Mouse (Mus musculus): ENCODE measurements around the gene Nceh1. TPM values are rescaled to one million over a fixed set of nuclear protein-coding genes. Genes with fewer than 3 reads are reported as not detected.

Nceh1 gene
- polyA plus RNA-seq, 1 experiment from 2014 or later, result 7.0 TPM

DNA sequence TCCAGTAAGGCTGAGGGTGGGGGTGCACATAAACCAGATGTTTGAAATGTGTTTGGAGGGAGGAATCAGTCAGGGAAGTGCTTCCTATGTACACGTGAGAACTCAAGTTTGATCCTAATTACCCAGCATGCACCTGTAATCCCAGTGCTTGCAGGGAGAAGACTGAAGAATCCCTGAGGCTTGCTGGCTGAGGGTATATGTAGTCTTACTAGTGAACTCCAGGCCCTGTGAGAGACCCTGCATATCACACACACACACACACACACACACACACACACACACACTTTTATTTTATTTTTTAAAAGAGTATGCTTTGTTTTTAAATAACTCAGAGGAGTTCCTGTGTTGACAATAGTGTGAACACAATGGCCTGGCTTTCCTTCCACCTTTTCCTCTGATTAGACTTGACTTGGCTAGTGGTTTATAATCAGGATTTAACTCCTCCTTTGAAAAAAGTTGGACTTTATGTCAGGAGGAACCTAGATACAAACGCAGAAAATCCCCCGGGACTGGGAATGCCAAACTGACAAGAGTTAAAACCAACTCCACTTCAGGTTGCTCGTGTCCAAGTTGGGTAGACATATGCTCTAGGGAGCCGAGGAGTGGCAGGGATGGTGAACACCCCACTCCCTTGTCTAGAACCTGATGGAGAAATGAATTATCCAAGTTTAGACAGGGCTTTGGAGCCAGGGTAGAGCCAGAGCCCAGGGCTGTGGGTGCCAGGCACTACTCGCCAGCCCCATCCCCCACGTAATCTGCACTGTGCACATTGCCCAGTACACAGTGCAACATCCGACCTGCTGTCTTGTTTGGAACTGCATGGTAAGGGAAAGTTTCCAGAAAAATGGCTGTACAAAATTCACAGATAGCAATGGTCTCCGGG, 138.1 kb downstream of the Nceh1 start:
- H3K27ac ChIP-seq (replicated peaks), result no peak overlapping the region
- ATAC-seq (ENCODE audit: low read depth), result no peak
- H3K9me3 ChIP-seq, result no peaks in the 10 kb centered on the region
- 0 out of 2 replicates have a peak, but pooled peaks cover 5% of the 10 kb centered on the region for H3K4me1 ChIP-seq (replicated peaks)
- H3K36me3 ChIP-seq, result no peaks in the 10 kb centered on the region
- no peaks in the 10 kb centered on the region for H3K27me3 ChIP-seq
- no peak overlapping the region for H3K9ac ChIP-seq
- H3K4me2 ChIP-seq, result no peak overlapping the region
- no peak overlapping the region for H3K4me3 ChIP-seq
- WGBS, result 82% methylated on average over 9 of the region's 9 CpGs

GRCm38 (mm10) chr3:27322591-27322990, 139.8 kb downstream of the Nceh1 start:
- no peaks in the 10 kb centered on the region for H3K4me1 ChIP-seq (replicated peaks)
- H3K9me3 ChIP-seq, result no peaks in the 10 kb centered on the region
- H3K4me2 ChIP-seq, result no peak overlapping the region
- H3K27ac ChIP-seq (replicated peaks), result no peak overlapping the region
- WGBS, result 86% methylated on average over 9 of the region's 9 CpGs
- H3K36me3 ChIP-seq, result no peaks in the 10 kb centered on the region
- H3K4me3 ChIP-seq, result no peak overlapping the region
- no peaks in the 10 kb centered on the region for H3K27me3 ChIP-seq
- no peak for ATAC-seq (ENCODE audit: low read depth)
- no peak overlapping the region for H3K9ac ChIP-seq

DNA sequence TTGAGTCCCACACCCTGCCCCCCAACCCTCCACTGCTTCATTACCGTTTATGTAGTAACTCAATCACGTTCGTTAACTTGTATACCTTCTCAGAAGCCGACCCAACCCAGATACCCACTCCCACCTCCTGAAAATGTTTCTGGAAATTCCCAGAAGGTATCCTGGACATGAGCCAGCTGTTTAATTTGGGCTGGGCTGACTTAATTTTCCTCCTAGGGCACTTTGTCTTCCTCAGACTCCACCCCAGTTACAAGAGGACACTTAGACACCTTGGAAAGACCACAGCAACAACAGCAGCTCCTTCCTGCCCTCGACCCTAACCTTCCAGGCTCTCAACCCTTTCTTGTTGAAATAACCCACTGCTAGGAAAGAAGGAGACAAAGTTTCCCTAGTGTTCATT, 140.8 kb downstream of the Nceh1 start:
- H3K9me3 ChIP-seq, result no peaks in the 10 kb centered on the region
- WGBS, result 85% methylated on average over 5 of the region's 5 CpGs
- no peak overlapping the region for H3K27ac ChIP-seq (replicated peaks)
- no peak for ATAC-seq (ENCODE audit: low read depth)
- no peak overlapping the region for H3K4me2 ChIP-seq
- H3K4me1 ChIP-seq (replicated peaks), result no peaks in the 10 kb centered on the region
- no peaks in the 10 kb centered on the region for H3K36me3 ChIP-seq
- H3K27me3 ChIP-seq, result no peaks in the 10 kb centered on the region
- H3K4me3 ChIP-seq, result no peak overlapping the region
- no peak overlapping the region for H3K9ac ChIP-seq

DNA sequence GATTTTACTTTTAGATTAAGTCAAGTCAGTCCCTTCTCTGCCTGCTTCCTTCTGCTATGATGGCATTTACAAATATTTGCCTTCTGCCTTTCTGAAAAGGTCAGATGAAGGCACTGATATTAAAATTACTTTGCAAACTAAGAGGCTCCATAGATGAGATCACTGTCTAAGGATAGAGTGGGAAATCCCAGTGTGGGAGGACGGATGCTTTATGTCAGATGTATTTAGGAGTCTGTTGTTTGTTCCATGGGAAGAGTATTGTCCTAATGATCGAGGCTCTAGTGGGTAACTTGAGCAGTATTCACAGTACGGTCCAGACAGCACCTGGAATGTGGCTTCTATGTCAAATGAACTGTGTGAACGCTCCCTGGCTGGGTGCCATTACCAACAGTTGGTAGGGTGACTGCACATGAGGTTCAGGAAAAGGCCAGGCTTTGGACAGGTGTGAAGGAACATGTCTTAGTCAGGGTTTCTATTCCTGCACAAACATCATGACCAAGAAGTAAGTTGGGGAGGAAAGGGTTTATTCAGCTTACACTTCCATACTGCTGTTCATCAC, 143.9 kb downstream of the Nceh1 start:
- H3K27ac ChIP-seq (replicated peaks), result no peak overlapping the region
- no peak for ATAC-seq (ENCODE audit: low read depth)
- no peaks in the 10 kb centered on the region for H3K36me3 ChIP-seq
- no peaks in the 10 kb centered on the region for H3K27me3 ChIP-seq
- no peaks in the 10 kb centered on the region for H3K9me3 ChIP-seq
- 76% methylated on average over 4 of the region's 4 CpGs for WGBS
- H3K4me3 ChIP-seq, result no peak overlapping the region
- H3K4me2 ChIP-seq, result no peak overlapping the region
- H3K9ac ChIP-seq, result no peak overlapping the region
- no peaks in the 10 kb centered on the region for H3K4me1 ChIP-seq (replicated peaks)

DNA sequence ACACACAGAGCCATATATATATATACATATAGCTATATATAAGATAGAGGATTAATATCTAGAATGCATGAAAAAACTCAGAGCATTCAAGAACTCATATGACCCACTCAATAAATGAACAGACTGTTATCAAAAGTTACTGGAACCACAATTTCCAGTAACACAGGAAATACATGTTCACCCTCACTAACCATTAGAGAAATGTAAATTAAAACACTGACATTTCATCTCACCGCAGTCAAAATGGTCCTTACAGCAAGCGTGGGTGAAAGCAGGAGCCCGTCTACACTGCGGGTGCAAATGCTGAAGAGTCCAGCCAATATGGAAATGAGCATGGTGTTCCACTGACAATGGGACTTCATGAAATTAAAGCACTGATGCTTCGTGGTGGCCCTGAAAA, 147.9 kb downstream of the Nceh1 start:
- no peak overlapping the region for H3K4me3 ChIP-seq
- H3K9me3 ChIP-seq, result no peaks in the 10 kb centered on the region
- H3K4me1 ChIP-seq (replicated peaks), result no peaks in the 10 kb centered on the region; the same call in 1 of the 2 replicates
- no peak overlapping the region for H3K9ac ChIP-seq
- H3K27me3 ChIP-seq, result no peaks in the 10 kb centered on the region
- H3K36me3 ChIP-seq, result no peaks in the 10 kb centered on the region
- H3K4me2 ChIP-seq, result no peak overlapping the region
- no peak overlapping the region for H3K27ac ChIP-seq (replicated peaks)
- 87% methylated on average over 5 of the region's 5 CpGs for WGBS
- ATAC-seq (ENCODE audit: low read depth), result no peak

Other genes starting within 250 kb of the Nceh1 start
- 10.8 and 14.7 TPM in 2 replicates for gene Ect2, start 29.1 kb upstream of the Nceh1 start, polyA plus RNA-seq (2015; fragmentation: Nextera tagmentation; extraction: Ambion mirVana)
- gene Tnfsf10, start 134.1 kb downstream of the Nceh1 start, polyA plus RNA-seq (2015; fragmentation: Nextera tagmentation; extraction: Ambion mirVana), result not detected in 2 replicates
- 0.92 and 0.94 TPM in 2 replicates for gene Ghsr, start 188.4 kb downstream of the Nceh1 start, polyA plus RNA-seq (2015; fragmentation: Nextera tagmentation; extraction: Ambion mirVana)